Mouse (Mus musculus): ENCODE measurements at regions not wholly inside any gene's neighbourhood (a gene's known extent, or its start where the extent isn't known, plus 50 kb on each side); places are given as distances from the start of the nearest gene placed in this dataset.

GRCm38 (mm10) chr13:60237091-60237490, 59.9 kb upstream of the Gas1 start:
- Histone ChIP-seq H3K36me3 (no peaks in the 10 kb centered on the region), H3K27me3 (no peaks in the 10 kb centered on the region), H3K27ac (no peak overlapping the region), H3K4me3 (no peak overlapping the region), H3K4me2 (replicated peaks) (no peak overlapping the region), H3K9ac (no peak overlapping the region), H3K9me3 (peaks cover 5% of the 10 kb centered on the region; the same call in 1 of the 2 replicates), H3K4me1 (peaks cover 18% of the 10 kb centered on the region)
- 84% methylated on average over 3 of the region's 3 CpGs for WGBS
- no peak for ATAC-seq (ENCODE audit: low FRiP score, low read depth)

GRCm38 (mm10) chr13:60242447-60243109, 65.4 kb upstream of the Gas1 start:
- H3K9me3 ChIP-seq = peaks cover 5% of the 10 kb centered on the region; the same call in 1 of the 2 replicates
- H3K4me1 ChIP-seq = peaks cover 30% of the 10 kb centered on the region
- 0 out of 2 replicates have a peak overlapping the region, but pooled peaks have one; percentile 13 for H3K9ac ChIP-seq
- no peaks in the 10 kb centered on the region for H3K36me3 ChIP-seq
- H3K4me2 ChIP-seq (replicated peaks) = peak overlapping the region; percentile 42
- H3K27ac ChIP-seq = peak overlapping the region; percentile 95
- no peaks in the 10 kb centered on the region for H3K27me3 ChIP-seq
- 21% methylated on average over 8 of the region's 8 CpGs for WGBS
- peak; percentile 76 for ATAC-seq (ENCODE audit: low FRiP score, low read depth)
- no peak overlapping the region for H3K4me3 ChIP-seq

- peak overlapping the region; percentile 95 for H3K27ac ChIP-seq
- ATAC-seq (ENCODE audit: low FRiP score, low read depth) = no peak
- H3K4me1 ChIP-seq = peaks cover 30% of the 10 kb centered on the region
- WGBS = 12% methylated on average over 4 of the region's 4 CpGs
- no peak overlapping the region for H3K4me3 ChIP-seq
- H3K36me3 ChIP-seq = no peaks in the 10 kb centered on the region
- H3K9me3 ChIP-seq = peaks cover 5% of the 10 kb centered on the region; the same call in 1 of the 2 replicates
- H3K27me3 ChIP-seq = no peaks in the 10 kb centered on the region
- peak overlapping the region; percentile 42; the same call in 1 of the 2 replicates for H3K4me2 ChIP-seq (replicated peaks)
- H3K9ac ChIP-seq = 0 out of 2 replicates have a peak overlapping the region, but pooled peaks have one; percentile 8
Observed at GRCm38 (mm10) chr13:60243110-60243481, 65.9 kb upstream of the Gas1 start.

GRCm38 (mm10) chr13:60255162-60255561, 78.0 kb upstream of the Gas1 start:
- ATAC-seq (ENCODE audit: low FRiP score, low read depth) = no peak
- 18% methylated on average over 7 of the region's 7 CpGs for WGBS
- Histone ChIP-seq H3K4me2 (replicated peaks) (peak overlapping the region; percentile 38), H3K36me3 (no peaks in the 10 kb centered on the region), H3K4me1 (peaks cover 42% of the 10 kb centered on the region), H3K9ac (0 out of 2 replicates have a peak overlapping the region, but pooled peaks have one; percentile 25), H3K9me3 (no peaks in the 10 kb centered on the region), H3K27me3 (no peaks in the 10 kb centered on the region), H3K4me3 (no peak overlapping the region), H3K27ac (peak overlapping the region; percentile 76; the same call in 1 of the 2 replicates)

- no peaks in the 10 kb centered on the region for H3K27me3 ChIP-seq
- peaks cover 42% of the 10 kb centered on the region for H3K4me1 ChIP-seq
- peak overlapping the region; percentile 38 for H3K4me2 ChIP-seq (replicated peaks)
- peak overlapping the region; percentile 77 for H3K27ac ChIP-seq
- no peak overlapping the region for H3K4me3 ChIP-seq
- no peaks in the 10 kb centered on the region for H3K36me3 ChIP-seq
- no peaks in the 10 kb centered on the region for H3K9me3 ChIP-seq
- peak; percentile 77; the same call in 1 of the 2 replicates for ATAC-seq (ENCODE audit: low FRiP score, low read depth)
- WGBS = 6% methylated on average over 7 of the region's 7 CpGs
- no peak overlapping the region for H3K9ac ChIP-seq
Observed at GRCm38 (mm10) chr13:60255715-60256114, 78.5 kb upstream of the Gas1 start.

GRCm38 (mm10) chr13:60256997-60257396, 79.8 kb upstream of the Gas1 start:
- ATAC-seq (ENCODE audit: low FRiP score, low read depth) = no peak
- Histone ChIP-seq H3K27ac (peak overlapping the region; percentile 67; the same call in 1 of the 2 replicates), H3K36me3 (no peaks in the 10 kb centered on the region), H3K27me3 (no peaks in the 10 kb centered on the region), H3K4me2 (replicated peaks) (no peak overlapping the region), H3K4me1 (peaks cover 42% of the 10 kb centered on the region), H3K9ac (no peak overlapping the region), H3K4me3 (no peak overlapping the region), H3K9me3 (no peaks in the 10 kb centered on the region)
- WGBS = 25% methylated on average over 8 of the region's 8 CpGs

- no peak for ATAC-seq (ENCODE audit: low FRiP score, low read depth)
- no peak overlapping the region for H3K4me2 ChIP-seq (replicated peaks)
- no peaks in the 10 kb centered on the region for H3K36me3 ChIP-seq
- no peaks in the 10 kb centered on the region for H3K27me3 ChIP-seq
- no peak overlapping the region for H3K9ac ChIP-seq
- H3K4me3 ChIP-seq = no peak overlapping the region
- WGBS = 50% methylated on average over 3 of the region's 3 CpGs
- no peak overlapping the region for H3K27ac ChIP-seq
- peaks cover 49% of the 10 kb centered on the region for H3K4me1 ChIP-seq
- no peaks in the 10 kb centered on the region for H3K9me3 ChIP-seq
Observed at GRCm38 (mm10) chr13:60257878-60258277, 80.7 kb upstream of the Gas1 start.

- Histone ChIP-seq H3K9me3 (peaks cover 3% of the 10 kb centered on the region; the same call in 1 of the 2 replicates), H3K9ac (no peak overlapping the region), H3K27me3 (no peaks in the 10 kb centered on the region), H3K4me1 (peaks cover 34% of the 10 kb centered on the region), H3K4me2 (replicated peaks) (no peak overlapping the region), H3K27ac (peak overlapping the region; percentile 17; the same call in 1 of the 2 replicates), H3K36me3 (no peaks in the 10 kb centered on the region), H3K4me3 (no peak overlapping the region)
- no peak for ATAC-seq (ENCODE audit: low FRiP score, low read depth)
- WGBS = 69% methylated on average over 11 of the region's 11 CpGs
Observed at GRCm38 (mm10) chr13:60262449-60263028, 85.4 kb upstream of the Gas1 start.

- Histone ChIP-seq H3K9ac (no peak overlapping the region), H3K4me2 (replicated peaks) (no peak overlapping the region), H3K27me3 (no peaks in the 10 kb centered on the region), H3K4me1 (peaks cover 47% of the 10 kb centered on the region), H3K36me3 (no peaks in the 10 kb centered on the region), H3K4me3 (no peak overlapping the region), H3K9me3 (peaks cover 3% of the 10 kb centered on the region; the same call in 1 of the 2 replicates), H3K27ac (no peak overlapping the region)
- 90% methylated on average over 4 of the region's 4 CpGs for WGBS
- no peak for ATAC-seq (ENCODE audit: low FRiP score, low read depth)
Observed at GRCm38 (mm10) chr13:60264504-60264903, 87.3 kb upstream of the Gas1 start.

- Histone ChIP-seq H3K27me3 (no peaks in the 10 kb centered on the region), H3K27ac (peak overlapping the region; percentile 83), H3K9ac (peak overlapping the region; percentile 32; the same call in 1 of the 2 replicates), H3K36me3 (no peaks in the 10 kb centered on the region), H3K9me3 (peaks cover 3% of the 10 kb centered on the region; the same call in 1 of the 2 replicates), H3K4me2 (replicated peaks) (peak overlapping the region; percentile 55), H3K4me1 (peaks cover 60% of the 10 kb centered on the region), H3K4me3 (peak overlapping the region; percentile 22)
- 2% methylated on average over 12 of the region's 12 CpGs for WGBS
- ATAC-seq (ENCODE audit: low FRiP score, low read depth) = peak; percentile 85
Observed at GRCm38 (mm10) chr13:60267557-60267956, 90.4 kb upstream of the Gas1 start.

- ATAC-seq (ENCODE audit: low FRiP score, low read depth) = peak; percentile 17; the same call in 1 of the 2 replicates
- peaks cover 3% of the 10 kb centered on the region; the same call in 1 of the 2 replicates for H3K9me3 ChIP-seq
- no peak overlapping the region for H3K9ac ChIP-seq
- peak overlapping the region; percentile 55 for H3K4me2 ChIP-seq (replicated peaks)
- H3K36me3 ChIP-seq = no peaks in the 10 kb centered on the region
- 16% methylated on average over 11 of the region's 11 CpGs for WGBS
- no peaks in the 10 kb centered on the region for H3K27me3 ChIP-seq
- H3K4me1 ChIP-seq = peaks cover 62% of the 10 kb centered on the region
- peak overlapping the region; percentile 83 for H3K27ac ChIP-seq
- H3K4me3 ChIP-seq = peak overlapping the region; percentile 22
Observed at GRCm38 (mm10) chr13:60268256-60268655, 91.1 kb upstream of the Gas1 start.

- H3K4me3 ChIP-seq = no peak overlapping the region
- WGBS = 19% methylated on average over 9 of the region's 9 CpGs
- H3K36me3 ChIP-seq = no peaks in the 10 kb centered on the region
- peaks cover 5% of the 10 kb centered on the region for H3K9me3 ChIP-seq
- peak overlapping the region; percentile 83 for H3K27ac ChIP-seq
- peak overlapping the region; percentile 55; the same call in 1 of the 2 replicates for H3K4me2 ChIP-seq (replicated peaks)
- no peaks in the 10 kb centered on the region for H3K27me3 ChIP-seq
- ATAC-seq (ENCODE audit: low FRiP score, low read depth) = no peak
- no peak overlapping the region for H3K9ac ChIP-seq
- H3K4me1 ChIP-seq = peaks cover 62% of the 10 kb centered on the region
Observed at GRCm38 (mm10) chr13:60269406-60269841, 92.3 kb upstream of the Gas1 start.

Data from limb, embryonic 13.5 days (tissue).